Comparison of ENCODE assay signal across 8 mouse cellular contexts in genomic region chr11:97781832-97782563, GRCm38 (mm10). TPM values are rescaled to one million over a fixed set of nuclear protein-coding genes. Genes with fewer than 3 reads are reported as not detected.
DNase-seq lines count a peak whose midpoint lies in the region; ATAC-seq lines count a peak whose summit lies in the region.

Gene Rpl23 (minus strand): TSS chr11:97782437.

- no peaks in the 10 kb centered on the region for H3K27me3 ChIP-seq in hindbrain, embryonic 11.5 days (ENCODE audit: control insufficient read depth, insufficient read depth, low read length)

- peaks cover 4% of the 10 kb centered on the region; the same call in 1 of the 2 replicates for H3K4me1 ChIP-seq in hindbrain, embryonic 11.5 days (replicated peaks; ENCODE audit: control insufficient read depth, insufficient read depth, low read length)

- H3K4me3 ChIP-seq in hindbrain, embryonic 11.5 days (ENCODE audit: low read depth, low read length), result peak within 1 kb of the TSS; percentile 99

- no peaks in the 10 kb centered on the region for H3K9me3 ChIP-seq in hindbrain, embryonic 11.5 days (ENCODE audit: control insufficient read depth, low read length)

- H3K36me3 ChIP-seq in hindbrain, embryonic 11.5 days (ENCODE audit: control insufficient read depth, insufficient read depth, low read length), result peaks cover 11% of the 10 kb centered on the region; the same call in 1 of the 2 replicates

- H3K27ac ChIP-seq in hindbrain, embryonic 11.5 days (ENCODE audit: low read depth, low read length), result peak within 1 kb of the TSS; percentile 90

- peak within 1 kb of the TSS; percentile 78 for H3K4me2 ChIP-seq in hindbrain, embryonic 11.5 days (replicated peaks; ENCODE audit: low read depth, low read length)

- peak; percentile 95 for ATAC-seq in hindbrain, embryonic 11.5 days (ENCODE audit: low FRiP score)

- peak; percentile 99 for DNase-seq in Muller cell, postnatal 12 days (ENCODE audit: inconsistent ontology term)
- DNase-seq in cerebellum, adult 9-11 months, result peak; percentile 99
- peak; percentile 98 to 100 for DNase-seq in frontal cortex, adult 2 months (ENCODE audit: extremely low spot score in 1 of 2, low spot score in 1 of 2)
- peak; percentile 100 for DNase-seq in hindbrain, embryonic 11.5 days (ENCODE audit: low spot score)
- peak; percentile 100 for DNase-seq in layer of hippocampus, postnatal 10 days (ENCODE audit: low spot score in 2 of 2)
- DNase-seq in lung, postnatal 10 days, result peak; percentile 100
- peak; percentile 99 for DNase-seq in ovary, postnatal 36 days (ENCODE audit: low spot score)
- peak; percentile 99 for DNase-seq in thymus, postnatal 25 days

- under 1% methylated on average over 66 of the region's 67 CpGs for WGBS in hindbrain, embryonic 11.5 days

- peak within 1 kb of the TSS; percentile 97 for H3K9ac ChIP-seq in hindbrain, embryonic 11.5 days (ENCODE audit: low read depth, low read length)

RNA-seq across cellular contexts. Expression of gene Rpl23, which starts in this region (rescaled TPM):
- 342 and 345 TPM in 2 replicates for polyA plus RNA-seq in frontal cortex, adult 2 months (2012; rRNA removed)
- 437 and 458 TPM in 2 replicates for polyA plus RNA-seq in hindbrain, embryonic 11.5 days (2014; fragmentation: Nextera tagmentation; extraction: Ambion mirVana)
- total RNA-seq in layer of hippocampus, postnatal 10 days (2021), result 100 to 1,000 TPM; 458 to 501 TPM

Comparison
In these comparisons a context has a peak if more than half of its experiments do, and no peak if none do; other contexts are left out.
1. Peak in every context shown above with its lines: DNase-seq, ATAC-seq, H3K4me3 ChIP-seq and H3K27ac ChIP-seq.